Mouse (Mus musculus): ENCODE data around the gene Gm20747. TPM values are rescaled to one million over a fixed set of nuclear protein-coding genes. Genes with fewer than 3 reads are reported as not detected.
"Not testable (repeated sequence)": the region's sequence is repeated elsewhere in the genome, so short reads cannot be mapped to it uniquely, and the experiment has no call there.

Gene Gm20747
- polyA plus RNA-seq (2014; fragmentation: Nextera tagmentation; extraction: Ambion mirVana), result not detected in 2 replicates

GRCm38 (mm10) chrY:53418191-53418590 is at the start of gene Gm20747:
Gm20747 (minus strand) TSS chrY:53418291.
- H3K4me3 ChIP-seq (ENCODE audit: low read depth, low read length); H3K9me3 ChIP-seq (ENCODE audit: control insufficient read depth, low read length); DNase-seq (ENCODE audit: low spot score); H3K4me1 ChIP-seq (ENCODE audit: control insufficient read depth, insufficient read depth, low read length); H3K4me2 ChIP-seq (ENCODE audit: low read depth, low read length); H3K27ac ChIP-seq (replicated peaks; ENCODE audit: low read depth, low read length); H3K9ac ChIP-seq (ENCODE audit: low read depth, low read length); H3K27me3 ChIP-seq (replicated peaks; ENCODE audit: control insufficient read depth, insufficient read depth, low read length); ATAC-seq (ENCODE audit: low read depth); H3K36me3 ChIP-seq (ENCODE audit: control insufficient read depth, insufficient read depth, low read length): not testable (repeated sequence)
- no CpG with 5 or more reads among the region's 3 CpGs for WGBS
